Mouse (Mus musculus): ENCODE data around the gene Anapc11.
"Not testable (repeated sequence)": the region's sequence is repeated elsewhere in the genome, so short reads cannot be mapped to it uniquely, and the experiment has no call there.

Gene Anapc11

GRCm38 (mm10) chr11:120575046-120575445 lies 23.2 kb upstream of the Anapc11 start:
- DNase-seq (ENCODE audit: low spot score) = no peak

DNA sequence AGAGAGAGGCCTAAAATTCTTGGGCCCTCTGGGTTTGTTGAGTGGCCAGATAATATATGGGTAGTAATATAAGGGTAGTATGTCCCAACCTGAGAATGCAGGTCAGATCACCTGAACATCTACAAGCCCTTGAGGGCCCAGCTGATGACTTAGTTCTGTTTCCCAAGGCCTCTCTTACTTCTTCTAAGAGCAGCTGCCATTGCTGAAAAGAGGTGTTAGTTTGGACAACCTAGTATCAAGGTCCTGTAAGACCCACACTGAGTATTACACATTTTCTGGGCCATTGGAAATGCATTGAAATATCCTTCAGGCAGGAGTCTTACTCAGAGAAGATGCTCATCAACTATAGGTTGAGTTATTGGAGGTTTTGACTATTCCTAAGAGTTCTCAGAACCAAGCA lies 22.3 kb upstream of the Anapc11 start:
- DNase-seq (ENCODE audit: low spot score) = no peak

GRCm38 (mm10) chr11:120576365-120576981 lies 21.7 kb upstream of the Anapc11 start:
- no peak for DNase-seq (ENCODE audit: low spot score)

DNA sequence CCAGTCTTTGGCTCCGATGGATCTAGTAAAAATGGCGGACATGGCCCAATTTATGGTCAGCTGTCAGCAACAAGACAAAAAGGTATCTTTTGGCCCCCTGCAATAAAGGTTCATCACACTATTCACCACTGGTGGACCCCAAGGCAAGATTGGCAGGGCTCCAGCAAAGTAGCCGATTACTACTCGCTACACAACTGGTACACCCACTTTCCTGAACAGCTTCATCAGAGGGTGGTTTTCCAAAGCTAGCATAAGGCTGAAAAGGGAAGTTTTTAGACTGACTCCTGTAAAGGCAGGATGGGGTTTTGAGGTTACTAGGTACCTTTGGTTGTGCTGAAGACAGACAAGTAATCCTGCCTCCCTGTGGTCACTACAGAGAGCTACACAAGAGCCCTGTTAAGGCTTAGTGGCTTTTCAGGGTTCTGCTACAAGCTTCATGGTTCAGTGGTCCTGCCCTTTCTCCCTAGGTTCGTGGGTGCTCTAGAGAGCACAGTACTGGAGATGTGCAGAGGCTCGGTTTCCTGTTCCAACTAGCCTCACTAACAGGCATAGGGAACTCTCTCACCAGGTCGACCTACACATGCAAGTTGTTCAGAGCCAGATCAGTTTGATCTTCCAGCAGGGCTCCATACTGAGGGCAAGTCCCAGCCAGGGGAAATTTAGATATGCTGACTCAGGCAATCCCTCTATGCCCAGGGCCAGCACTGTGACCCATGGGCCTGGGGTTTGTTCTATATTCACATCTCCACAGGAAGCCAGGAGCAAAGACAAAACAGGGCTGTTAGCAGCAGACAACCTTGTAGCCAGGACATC lies 20.8 kb upstream of the Anapc11 start:
- no peak for DNase-seq (ENCODE audit: low spot score)

- no peak for DNase-seq (ENCODE audit: low spot score)
Measured at GRCm38 (mm10) chr11:120578024-120578693, 20.1 kb upstream of the Anapc11 start.

DNA sequence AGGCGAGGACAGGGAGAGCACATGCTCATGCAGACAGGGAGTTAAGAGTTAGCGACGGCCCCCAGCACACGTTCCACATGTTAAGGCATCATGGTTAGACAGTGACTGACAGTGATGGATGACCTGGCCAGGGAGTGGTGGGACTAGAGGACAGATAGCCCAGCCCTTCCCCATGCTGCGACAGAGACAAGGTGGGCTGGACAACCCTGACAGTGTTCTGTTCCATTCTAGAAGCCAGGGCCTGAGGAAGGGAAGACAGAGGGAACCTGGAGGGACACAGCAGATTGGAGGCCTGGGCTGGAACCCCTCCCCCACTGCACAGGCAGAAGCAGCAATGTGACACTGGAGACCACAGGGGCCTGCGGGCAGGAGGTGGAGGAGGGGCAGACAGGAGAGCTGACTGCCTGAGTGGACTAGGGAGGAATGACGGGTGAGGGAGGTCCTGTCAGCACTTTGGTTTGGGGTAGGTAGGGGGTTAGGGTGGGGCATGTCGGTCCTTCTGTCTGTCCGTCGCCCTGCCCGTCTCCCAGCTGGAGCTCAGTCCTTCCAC lies 19.5 kb upstream of the Anapc11 start:
- DNase-seq (ENCODE audit: low spot score) = no peak

GRCm38 (mm10) chr11:120579316-120580107 lies 18.7 kb upstream of the Anapc11 start:
- peak; percentile 65 for DNase-seq (ENCODE audit: low spot score)

DNA sequence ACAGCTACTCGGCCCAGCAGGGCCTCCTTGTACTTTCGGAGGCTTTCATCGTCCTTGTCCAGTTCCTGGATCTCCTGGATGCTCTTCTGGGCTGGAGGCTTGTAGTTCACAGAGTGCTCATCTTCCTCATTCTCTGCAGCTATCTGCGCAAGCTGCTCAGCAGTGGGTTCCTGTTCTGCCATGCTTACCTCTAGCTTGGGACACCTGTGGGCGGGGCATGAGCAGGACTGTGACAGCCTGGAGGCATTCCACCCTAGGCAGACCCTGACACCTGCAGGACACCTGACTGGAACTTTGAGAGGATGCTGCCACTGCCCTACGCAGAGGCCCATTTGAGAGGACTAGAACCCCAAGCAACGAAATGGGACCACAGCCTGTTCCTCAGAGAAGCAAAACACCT lies 18.0 kb upstream of the Anapc11 start:
- DNase-seq (ENCODE audit: low spot score) = no peak

DNA sequence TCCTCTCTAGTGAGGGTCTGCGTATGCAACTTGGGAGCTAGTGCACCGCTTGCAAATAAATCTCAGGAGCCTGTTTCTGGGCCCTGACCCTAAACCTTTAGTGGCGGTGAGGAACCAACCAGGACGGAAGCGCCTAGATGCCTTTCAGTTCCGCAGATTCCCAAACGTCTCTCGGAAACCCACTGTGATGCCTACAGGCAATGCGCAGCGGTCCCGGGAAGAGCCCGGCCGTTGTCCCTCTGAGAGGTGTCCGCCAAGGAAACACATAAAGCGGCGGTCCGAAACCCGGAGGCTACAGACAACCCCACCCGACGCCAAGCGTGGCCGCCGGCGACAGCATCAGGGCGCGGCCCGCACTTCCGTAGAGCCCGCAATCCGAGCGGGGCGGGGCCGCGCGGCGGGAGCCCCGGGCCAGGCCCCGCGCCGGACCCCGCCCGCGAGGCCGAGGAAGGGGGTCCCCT lies 17.3 kb upstream of the Anapc11 start:
- DNase-seq (ENCODE audit: low spot score) = peak; percentile 52

DNA sequence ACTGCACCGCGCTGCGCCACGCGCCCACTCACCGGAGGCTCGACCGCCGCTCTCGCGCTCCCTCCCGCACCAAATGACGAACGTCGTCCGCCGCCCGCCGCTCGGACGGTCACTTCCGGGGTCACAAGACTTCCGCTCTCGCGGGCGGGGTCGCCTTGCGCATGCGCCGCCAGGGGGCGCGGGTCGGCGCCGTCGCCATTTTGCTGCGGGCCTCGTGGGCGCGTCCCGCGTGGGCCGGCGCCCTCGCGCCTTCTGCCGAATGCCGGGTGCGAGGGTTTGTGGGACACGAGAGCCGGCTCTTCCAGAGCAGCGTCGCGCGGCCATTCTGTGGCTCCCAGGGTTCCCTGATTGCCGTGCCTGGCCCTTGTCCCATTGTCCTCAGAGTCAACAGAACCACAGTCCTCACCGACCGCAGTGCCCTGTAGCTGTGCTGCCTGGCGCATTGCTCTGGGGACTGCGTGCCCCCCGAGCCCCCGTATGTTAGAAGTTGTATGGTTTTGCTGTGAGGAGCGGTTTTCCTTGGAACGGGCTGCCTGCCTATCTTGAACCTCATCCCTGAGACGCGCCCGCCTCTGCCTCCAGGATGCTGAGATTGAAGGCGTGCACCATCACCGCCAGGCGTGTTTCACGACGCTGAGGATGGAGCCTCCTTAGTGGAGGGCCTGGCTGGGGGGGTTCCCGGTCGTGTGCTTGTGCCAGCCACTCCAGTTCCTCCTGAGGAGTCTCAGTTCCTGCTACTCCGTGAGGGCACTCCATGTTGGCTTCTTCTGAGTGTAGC lies 16.5 kb upstream of the Anapc11 start, which contains the start of gene Arhgdia:
TSS of gene Arhgdia (minus strand) at position 135 of the 778 bp plus-strand sequence.
- peak; percentile 90 for DNase-seq (ENCODE audit: low spot score)

DNA sequence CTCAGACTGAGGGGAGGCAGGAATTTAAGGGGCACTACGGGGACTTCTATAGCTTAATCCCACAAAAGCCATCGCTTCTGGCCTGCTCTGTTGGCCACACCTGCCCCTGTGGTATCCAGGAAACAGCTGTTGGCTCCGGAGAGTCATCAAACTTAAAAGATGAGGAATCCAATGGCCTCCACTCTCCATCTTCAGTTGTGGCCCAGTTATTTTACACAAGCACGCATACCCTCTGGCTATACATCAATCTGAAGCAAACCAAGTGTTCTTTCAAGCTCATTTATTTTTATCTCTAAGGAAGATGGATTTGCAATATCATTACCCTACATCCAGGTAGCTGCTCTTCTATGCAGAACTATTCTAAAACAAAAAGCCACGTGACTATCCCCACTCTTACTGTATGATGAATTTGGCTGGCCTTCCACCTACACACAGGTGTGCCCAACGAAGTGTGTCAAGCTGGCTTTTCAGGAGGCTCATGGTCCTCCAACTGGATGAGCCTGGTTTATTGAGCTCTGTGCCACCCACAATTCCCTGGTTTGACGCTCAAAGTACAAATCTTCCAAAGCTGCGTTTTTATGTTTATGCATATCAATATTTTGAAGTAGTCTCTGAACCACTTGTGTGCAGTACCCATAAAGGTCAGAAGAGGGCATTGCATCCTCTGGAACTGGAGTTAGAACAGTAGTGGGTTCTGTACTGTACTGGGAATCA lies 15.8 kb upstream of the Anapc11 start:
- no peak for DNase-seq (ENCODE audit: low spot score)

GRCm38 (mm10) chr11:120582982-120583293 lies 15.3 kb upstream of the Anapc11 start:
- DNase-seq (ENCODE audit: low spot score) = not testable (repeated sequence)

- DNase-seq (ENCODE audit: low spot score) = no peak
Measured at GRCm38 (mm10) chr11:120583937-120584336, 14.3 kb upstream of the Anapc11 start.

DNA sequence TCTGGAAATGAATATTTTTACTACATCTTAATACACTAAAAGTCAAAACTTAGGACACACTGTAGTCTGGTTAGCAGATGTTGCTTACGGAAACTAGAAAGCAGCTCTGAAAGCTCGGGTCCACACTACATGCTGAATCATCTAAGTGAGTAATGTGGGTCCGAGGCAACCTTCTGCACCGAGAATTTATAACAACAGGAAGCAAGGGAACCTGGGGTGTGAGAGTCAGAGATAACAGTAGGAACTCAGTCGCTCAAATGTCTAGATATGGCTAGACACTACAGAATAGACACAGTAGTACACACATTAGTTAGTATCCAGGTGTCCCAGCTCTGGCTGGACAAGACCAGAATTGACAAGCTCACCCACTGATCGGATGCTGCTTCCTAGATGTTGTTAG lies 9.7 kb upstream of the Anapc11 start:
- DNase-seq (ENCODE audit: low spot score) = no peak

DNA sequence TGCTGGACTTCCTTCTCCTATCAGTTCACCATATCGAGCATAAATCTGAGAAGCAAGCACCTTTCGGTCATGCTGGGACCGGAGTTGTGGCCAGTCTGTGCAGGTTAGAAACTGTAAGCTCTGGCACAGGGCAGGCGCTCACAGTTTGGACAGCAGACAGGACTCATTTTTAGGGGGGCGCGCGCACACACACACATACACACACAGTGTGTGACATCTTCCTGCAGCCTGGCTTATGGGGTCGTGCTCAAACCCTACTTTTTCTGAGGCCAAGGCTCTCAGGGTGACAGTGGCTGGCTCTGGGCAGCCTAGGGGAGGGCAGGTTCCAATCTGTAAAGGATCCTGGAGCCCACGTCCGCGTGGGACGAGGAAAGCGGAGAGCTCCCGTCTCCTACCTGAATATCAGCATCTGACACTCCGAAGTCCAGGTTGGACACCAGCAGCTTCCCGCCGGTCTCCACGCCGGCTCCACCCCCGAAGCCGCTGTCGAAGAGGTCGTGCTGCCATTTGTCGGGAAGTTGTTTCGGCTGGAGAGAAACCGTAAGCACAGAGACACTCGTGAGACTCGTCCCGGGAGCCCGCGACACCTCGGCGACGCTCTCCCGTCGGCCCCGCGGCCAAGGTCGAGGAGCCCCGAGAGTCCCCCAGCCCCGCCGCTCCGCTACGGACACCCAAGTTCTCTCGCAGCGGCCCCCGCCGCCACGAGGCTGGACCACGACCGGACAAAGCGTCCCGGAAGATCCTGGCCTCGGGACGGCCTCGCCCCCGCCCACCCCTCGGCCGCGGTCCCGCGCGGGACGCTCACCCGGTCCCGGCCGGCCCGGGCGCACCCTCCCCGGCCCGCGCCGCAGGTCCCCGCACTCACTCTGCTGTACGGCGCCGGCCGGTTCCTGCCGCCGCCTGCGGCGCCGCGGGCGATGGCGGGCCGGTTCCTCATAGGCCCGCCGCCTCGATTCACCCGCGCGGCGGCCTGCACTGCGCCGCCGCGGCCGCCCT lies 683 bp upstream of the Anapc11 start:
- DNase-seq (ENCODE audit: low spot score) = peak; percentile 46

- no peak for DNase-seq (ENCODE audit: low spot score)
Measured at GRCm38 (mm10) chr11:120598990-120599549, 849 bp downstream of the Anapc11 start.

DNA sequence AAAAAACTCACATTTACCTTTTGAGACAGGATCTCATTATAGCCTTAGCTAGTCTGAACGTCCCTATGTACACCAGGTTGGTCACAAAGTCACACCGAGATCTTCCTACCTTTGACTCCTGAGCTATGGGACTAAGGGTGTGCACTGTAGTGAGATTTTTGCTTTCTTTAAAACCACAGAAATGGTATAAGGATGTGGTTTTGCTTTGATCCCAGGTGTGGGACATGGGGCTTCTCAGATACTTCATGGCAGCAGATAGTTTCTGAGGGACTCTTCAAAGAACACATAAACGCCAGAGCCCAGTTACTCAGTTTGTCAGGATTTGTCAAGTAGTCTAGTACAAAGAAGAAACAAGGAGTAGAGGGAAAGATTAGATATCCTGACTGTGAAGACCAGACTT lies 2.5 kb downstream of the Anapc11 start:
- DNase-seq (ENCODE audit: low spot score) = no peak

DNA sequence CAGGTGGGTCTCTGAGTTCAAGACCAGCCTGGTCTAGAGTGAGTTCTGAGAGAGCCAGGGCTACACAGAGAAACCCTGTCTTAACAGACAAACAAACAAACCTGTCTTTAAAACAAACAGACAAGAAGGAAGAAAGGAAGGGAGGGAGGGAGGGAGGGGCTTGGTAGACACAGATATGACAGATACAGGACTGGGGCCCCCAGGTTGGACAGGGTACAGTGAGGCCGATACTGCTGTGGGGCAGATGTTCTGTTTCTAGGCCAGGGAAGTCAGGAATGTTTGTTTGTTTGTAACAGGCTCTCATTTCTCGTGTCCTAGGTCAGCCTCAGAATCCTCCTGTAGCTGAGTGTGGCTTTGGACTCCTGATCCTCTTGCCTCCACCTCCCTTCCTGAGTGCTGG lies 5.3 kb downstream of the Anapc11 start:
- DNase-seq (ENCODE audit: low spot score) = no peak

- no peak for DNase-seq (ENCODE audit: low spot score)
Measured at GRCm38 (mm10) chr11:120605667-120606066, 7.4 kb downstream of the Anapc11 start.

Data from ovary, postnatal 36 days (tissue).